Mouse (Mus musculus): ENCODE measurements at regions not wholly inside any gene's neighbourhood (a gene's known extent, or its start where the extent isn't known, plus 50 kb on each side); places are given as distances from the start of the nearest gene placed in this dataset.

GRCm38 (mm10) chr15:87952531-87952930 lies 408.4 kb downstream of the Fam19a5 start:
- H3K4me2 ChIP-seq (replicated peaks; ENCODE audit: low read depth): no peak overlapping the region
- TF ChIP-seq CTCF (IDR thresholded peaks at IDR 0.05; ENCODE audit: low read depth): no peak
- 81% methylated on average over 3 of the region's 3 CpGs for WGBS
- H3K9me3 ChIP-seq (ENCODE audit: control insufficient read depth): no peaks in the 10 kb centered on the region
- H3K27me3 ChIP-seq (replicated peaks; ENCODE audit: control insufficient read depth, insufficient read depth, low read length): no peaks in the 10 kb centered on the region
- H3K9ac ChIP-seq (ENCODE audit: low read depth, low read length): no peak overlapping the region
- ATAC-seq: no peak
- no peak overlapping the region for H3K27ac ChIP-seq (ENCODE audit: low read depth, low read length)
- no peaks in the 10 kb centered on the region for H3K36me3 ChIP-seq (ENCODE audit: control insufficient read depth, insufficient read depth)
- H3K4me3 ChIP-seq (ENCODE audit: low read depth, low read length): no peak overlapping the region
- H3K4me1 ChIP-seq (replicated peaks; ENCODE audit: control insufficient read depth, insufficient read depth, low read length): no peaks in the 10 kb centered on the region

GRCm38 (mm10) chr15:87955685-87956256 lies 411.7 kb downstream of the Fam19a5 start:
- WGBS: 49% methylated on average over 5 of the region's 5 CpGs
- no peak overlapping the region for H3K27ac ChIP-seq (ENCODE audit: low read depth, low read length)
- no peaks in the 10 kb centered on the region for H3K9me3 ChIP-seq (ENCODE audit: control insufficient read depth)
- H3K4me2 ChIP-seq (replicated peaks; ENCODE audit: low read depth): no peak overlapping the region
- no peaks in the 10 kb centered on the region for H3K27me3 ChIP-seq (replicated peaks; ENCODE audit: control insufficient read depth, insufficient read depth, low read length)
- ATAC-seq: no peak
- no peak for TF ChIP-seq CTCF (IDR thresholded peaks at IDR 0.05; ENCODE audit: low read depth)
- H3K36me3 ChIP-seq (ENCODE audit: control insufficient read depth, insufficient read depth): no peaks in the 10 kb centered on the region
- no peak overlapping the region for H3K4me3 ChIP-seq (ENCODE audit: low read depth, low read length)
- no peak overlapping the region for H3K9ac ChIP-seq (ENCODE audit: low read depth, low read length)
- H3K4me1 ChIP-seq (replicated peaks; ENCODE audit: control insufficient read depth, insufficient read depth, low read length): no peaks in the 10 kb centered on the region

- Histone ChIP-seq H3K9me3 (ENCODE audit: control insufficient read depth) (no peaks in the 10 kb centered on the region), H3K27me3 (replicated peaks; ENCODE audit: control insufficient read depth, insufficient read depth, low read length) (no peaks in the 10 kb centered on the region), H3K36me3 (ENCODE audit: control insufficient read depth, insufficient read depth) (no peaks in the 10 kb centered on the region), H3K4me1 (replicated peaks; ENCODE audit: control insufficient read depth, insufficient read depth, low read length) (no peaks in the 10 kb centered on the region), H3K27ac (ENCODE audit: low read depth, low read length) (no peak overlapping the region), H3K4me3 (ENCODE audit: low read depth, low read length) (no peak overlapping the region), H3K4me2 (replicated peaks; ENCODE audit: low read depth) (no peak overlapping the region), H3K9ac (ENCODE audit: low read depth, low read length) (no peak overlapping the region)
- no peak for ATAC-seq
- TF ChIP-seq CTCF (IDR thresholded peaks at IDR 0.05; ENCODE audit: low read depth): no peak
- 42% methylated on average over 1 of the region's 1 CpGs for WGBS
Observed at GRCm38 (mm10) chr15:87958866-87959265, 414.8 kb downstream of the Fam19a5 start.

- Histone ChIP-seq H3K9ac (ENCODE audit: low read depth, low read length) (no peak overlapping the region), H3K36me3 (ENCODE audit: control insufficient read depth, insufficient read depth) (no peaks in the 10 kb centered on the region), H3K4me3 (ENCODE audit: low read depth, low read length) (no peak overlapping the region), H3K27me3 (replicated peaks; ENCODE audit: control insufficient read depth, insufficient read depth, low read length) (no peaks in the 10 kb centered on the region), H3K4me2 (replicated peaks; ENCODE audit: low read depth) (no peak overlapping the region), H3K27ac (ENCODE audit: low read depth, low read length) (no peak overlapping the region), H3K9me3 (ENCODE audit: control insufficient read depth) (no peaks in the 10 kb centered on the region), H3K4me1 (replicated peaks; ENCODE audit: control insufficient read depth, insufficient read depth, low read length) (no peaks in the 10 kb centered on the region)
- no peak for TF ChIP-seq CTCF (IDR thresholded peaks at IDR 0.05; ENCODE audit: low read depth)
- 77% methylated on average over 6 of the region's 6 CpGs for WGBS
- ATAC-seq: no peak
Observed at GRCm38 (mm10) chr15:87972641-87973040, 428.5 kb downstream of the Fam19a5 start.

DNA sequence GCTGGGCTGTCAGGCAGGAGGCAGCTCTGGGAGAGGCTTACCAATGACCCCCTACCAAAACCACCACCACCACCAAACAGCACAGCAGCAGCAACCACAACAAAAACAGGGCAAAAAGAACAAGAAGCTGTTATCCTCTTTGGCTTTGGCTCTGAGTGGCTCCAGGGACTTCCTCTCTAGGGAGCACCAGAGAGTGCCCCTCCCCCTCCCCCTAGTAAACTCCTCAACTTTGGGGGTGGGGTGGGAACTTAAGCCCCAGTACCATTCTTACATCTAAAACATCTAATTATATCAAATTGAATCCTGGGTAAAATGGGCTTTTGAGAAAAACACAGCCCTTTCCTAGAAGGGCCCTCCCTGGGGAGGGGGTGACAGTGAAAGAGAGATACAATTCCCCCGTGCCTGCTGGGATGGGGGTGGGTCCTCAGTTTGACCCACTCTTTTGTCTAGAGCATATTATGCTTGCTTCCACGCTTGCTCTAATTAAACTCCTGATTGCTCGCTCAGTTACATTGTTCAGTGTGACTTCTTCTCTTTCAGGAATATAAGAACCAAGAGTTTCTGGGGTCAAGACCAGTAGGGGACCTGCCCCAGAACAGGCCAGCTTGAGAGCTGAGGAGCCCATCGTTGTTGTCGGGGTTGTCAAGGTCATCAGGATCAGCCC lies 443.4 kb downstream of the Fam19a5 start:
- WGBS: 49% methylated on average over 5 of the region's 5 CpGs
- no peak for TF ChIP-seq CTCF (IDR thresholded peaks at IDR 0.05; ENCODE audit: low read depth)
- ATAC-seq: no peak

DNA sequence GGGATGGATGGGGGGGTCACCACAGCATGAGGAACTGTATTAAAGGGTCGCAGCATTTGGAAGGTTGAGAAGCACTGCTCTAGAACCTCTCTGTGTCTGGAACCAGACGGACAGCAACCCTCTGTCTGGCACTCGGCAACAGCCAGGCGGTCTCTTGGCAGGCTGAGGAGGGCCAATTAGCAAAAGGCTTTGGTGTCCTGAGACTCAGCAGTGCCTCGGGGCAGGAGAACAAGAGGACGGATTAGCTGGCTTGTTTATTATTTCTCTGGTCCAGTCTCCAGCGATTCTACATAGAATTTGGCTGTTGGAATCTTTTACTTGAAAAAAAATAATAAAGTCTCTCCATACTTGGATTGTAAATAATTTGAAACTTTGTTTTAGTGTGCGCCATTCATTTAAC lies 450.4 kb downstream of the Fam19a5 start:
- 66% methylated on average over 8 of the region's 8 CpGs for WGBS
- ATAC-seq: no peak
- no peak for TF ChIP-seq CTCF (IDR thresholded peaks at IDR 0.05; ENCODE audit: low read depth)
- no peaks in the 10 kb centered on the region for H3K9me3 ChIP-seq (ENCODE audit: control insufficient read depth)
- no peak overlapping the region for H3K4me2 ChIP-seq (replicated peaks; ENCODE audit: low read depth)
- H3K4me1 ChIP-seq (replicated peaks; ENCODE audit: control insufficient read depth, insufficient read depth, low read length): no peaks in the 10 kb centered on the region
- no peaks in the 10 kb centered on the region for H3K36me3 ChIP-seq (ENCODE audit: control insufficient read depth, insufficient read depth)
- no peak overlapping the region for H3K4me3 ChIP-seq (ENCODE audit: low read depth, low read length)
- no peak overlapping the region for H3K27ac ChIP-seq (ENCODE audit: low read depth, low read length)
- H3K9ac ChIP-seq (ENCODE audit: low read depth, low read length): no peak overlapping the region
- H3K27me3 ChIP-seq (replicated peaks; ENCODE audit: control insufficient read depth, insufficient read depth, low read length): no peaks in the 10 kb centered on the region

More for the DNA sequence above, 443.4 kb downstream of the Fam19a5 start:
- Histone ChIP-seq H3K36me3 (ENCODE audit: control insufficient read depth, insufficient read depth) (no peaks in the 10 kb centered on the region), H3K4me1 (replicated peaks; ENCODE audit: control insufficient read depth, insufficient read depth, low read length) (no peaks in the 10 kb centered on the region), H3K9me3 (ENCODE audit: control insufficient read depth) (no peaks in the 10 kb centered on the region), H3K4me2 (replicated peaks; ENCODE audit: low read depth) (no peak overlapping the region), H3K27me3 (replicated peaks; ENCODE audit: control insufficient read depth, insufficient read depth, low read length) (no peaks in the 10 kb centered on the region), H3K27ac (ENCODE audit: low read depth, low read length) (no peak overlapping the region), H3K4me3 (ENCODE audit: low read depth, low read length) (no peak overlapping the region), H3K9ac (ENCODE audit: low read depth, low read length) (no peak overlapping the region)

All from intestine, postnatal 0 days (tissue).